Mouse (Mus musculus): Measurements from ENCODE around the gene C1qtnf5.

- TF ChIP-seq CTCF (IDR thresholded peaks at IDR 0.05; ENCODE audit: low read depth, low read length) (no peak), EP300 (IDR thresholded peaks at IDR 0.05; ENCODE audit: insufficient read depth, low read depth, low read length) (no peak), POLR2A (IDR thresholded peaks at IDR 0.05; ENCODE audit: insufficient read depth, low read length) (no peak)
Observed at GRCm38 (mm10) chr9:44069252-44069651, 37.8 kb upstream of the C1qtnf5 start.

All from ES-Bruce4 (cell line).